Mouse (Mus musculus): ENCODE results near the gene Clec12a. TPM values are rescaled to one million over a fixed set of nuclear protein-coding genes. Genes with fewer than 3 reads are reported as not detected.

Clec12a gene
- polyA plus RNA-seq, 1 experiment from 2014 or later = 2.7 TPM

GRCm38 (mm10) chr6:129337751-129338150 lies 4.7 kb upstream of the Clec12a start:
- H3K4me3 ChIP-seq (replicated peaks) = no peak overlapping the region
- H3K4me1 ChIP-seq = no peaks in the 10 kb centered on the region
- H3K9me3 ChIP-seq (replicated peaks) = no peaks in the 10 kb centered on the region
- no peaks in the 10 kb centered on the region for H3K27me3 ChIP-seq
- no peaks in the 10 kb centered on the region for H3K36me3 ChIP-seq
- no peak overlapping the region for H3K27ac ChIP-seq (replicated peaks)
- H3K9ac ChIP-seq = no peak overlapping the region
- WGBS = 63% methylated on average over 1 of the region's 1 CpGs
- no peak overlapping the region for H3K4me2 ChIP-seq (replicated peaks)
- ATAC-seq (ENCODE audit: insufficient number of reproducible peaks, low FRiP score, low TSS enrichment, low read depth) = no peak

DNA sequence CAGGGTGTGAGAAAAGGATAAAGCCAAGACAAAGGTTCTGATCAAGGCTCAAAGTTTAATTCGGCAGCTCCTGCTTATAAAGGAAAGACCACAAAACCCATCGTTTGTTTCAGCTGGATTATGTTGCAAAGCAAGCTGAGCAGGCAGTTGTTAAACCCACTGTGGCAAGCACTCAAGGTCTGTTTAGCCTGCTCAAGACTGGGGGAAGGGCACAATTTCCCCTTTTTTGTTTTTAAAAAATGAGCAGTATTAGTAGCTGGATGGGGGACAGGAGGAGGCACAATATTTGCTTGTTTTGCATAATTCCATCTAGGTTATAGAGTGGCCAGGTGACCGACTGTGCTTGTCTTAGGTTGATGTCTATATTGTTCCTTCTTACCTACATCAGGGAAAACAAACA lies 1.9 kb downstream of the Clec12a start:
- Histone ChIP-seq H3K4me1 (no peaks in the 10 kb centered on the region), H3K9me3 (replicated peaks) (no peaks in the 10 kb centered on the region; the same call in 1 of the 2 replicates), H3K4me3 (replicated peaks) (no peak overlapping the region), H3K27ac (replicated peaks) (no peak overlapping the region), H3K9ac (no peak overlapping the region), H3K4me2 (replicated peaks) (no peak overlapping the region), H3K36me3 (no peaks in the 10 kb centered on the region), H3K27me3 (no peaks in the 10 kb centered on the region)
- WGBS = 66% methylated on average over 3 of the region's 3 CpGs
- no peak for ATAC-seq (ENCODE audit: insufficient number of reproducible peaks, low FRiP score, low TSS enrichment, low read depth)

GRCm38 (mm10) chr6:129349524-129350352 lies 7.2 kb downstream of the Clec12a start:
- H3K27me3 ChIP-seq = no peaks in the 10 kb centered on the region
- H3K4me3 ChIP-seq (replicated peaks) = no peak overlapping the region
- no peak overlapping the region for H3K27ac ChIP-seq (replicated peaks)
- ATAC-seq (ENCODE audit: insufficient number of reproducible peaks, low FRiP score, low TSS enrichment, low read depth) = peak; percentile 57
- H3K9ac ChIP-seq = no peak overlapping the region
- no peak overlapping the region for H3K4me2 ChIP-seq (replicated peaks)
- no peaks in the 10 kb centered on the region for H3K9me3 ChIP-seq (replicated peaks)
- H3K36me3 ChIP-seq = no peaks in the 10 kb centered on the region
- WGBS = 52% methylated on average over 4 of the region's 4 CpGs
- no peaks in the 10 kb centered on the region for H3K4me1 ChIP-seq

DNA sequence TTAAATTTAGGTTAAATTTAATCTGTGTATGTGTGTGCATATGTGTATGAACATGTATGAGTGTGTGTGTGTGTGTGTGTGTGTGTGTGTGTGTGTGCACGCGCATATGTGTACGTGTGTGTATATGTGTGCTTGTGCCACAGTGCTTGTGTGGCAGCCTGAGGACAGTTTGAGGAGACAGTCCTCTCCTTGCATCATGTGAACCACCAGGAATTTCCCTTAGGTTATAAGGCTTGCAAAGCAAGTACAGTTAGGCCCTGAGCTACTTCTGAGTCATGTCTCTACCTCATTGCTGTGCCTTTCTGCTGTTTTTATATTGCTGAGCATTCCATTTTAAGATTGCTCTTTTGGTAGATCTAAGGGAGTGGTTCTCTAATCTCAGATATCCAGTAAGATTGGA lies 8.6 kb downstream of the Clec12a start:
- Histone ChIP-seq H3K4me1 (no peaks in the 10 kb centered on the region), H3K36me3 (no peaks in the 10 kb centered on the region), H3K27me3 (no peaks in the 10 kb centered on the region), H3K4me3 (replicated peaks) (no peak overlapping the region), H3K27ac (replicated peaks) (no peak overlapping the region), H3K9ac (no peak overlapping the region), H3K4me2 (replicated peaks) (no peak overlapping the region), H3K9me3 (replicated peaks) (no peaks in the 10 kb centered on the region)
- WGBS = 85% methylated on average over 3 of the region's 3 CpGs
- no peak for ATAC-seq (ENCODE audit: insufficient number of reproducible peaks, low FRiP score, low TSS enrichment, low read depth)

DNA sequence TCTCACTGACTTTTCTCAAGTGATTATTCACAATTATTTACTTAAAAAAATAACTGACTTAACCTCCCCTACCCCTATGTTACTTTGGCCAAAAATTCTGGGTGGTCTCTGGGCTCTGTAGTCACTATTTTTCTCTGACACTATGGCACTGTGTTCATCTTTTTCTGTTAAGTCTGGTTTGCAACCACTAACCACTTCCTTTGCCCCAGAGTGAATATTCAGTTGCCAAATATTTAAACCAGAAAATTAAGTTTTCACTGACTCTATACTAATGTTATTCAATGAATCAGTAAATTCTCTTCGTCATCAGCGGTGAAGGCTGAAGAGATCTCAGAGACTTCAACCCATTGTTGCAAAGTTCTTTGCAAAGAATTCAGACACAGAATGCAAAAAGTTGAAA lies 13.3 kb downstream of the Clec12a start:
- WGBS = 92% methylated on average over 2 of the region's 2 CpGs
- no peak for ATAC-seq (ENCODE audit: insufficient number of reproducible peaks, low FRiP score, low TSS enrichment, low read depth)
- no peaks in the 10 kb centered on the region for H3K9me3 ChIP-seq (replicated peaks)

GRCm38 (mm10) chr6:129356430-129356829 lies 13.9 kb downstream of the Clec12a start:
- no peaks in the 10 kb centered on the region for H3K36me3 ChIP-seq
- no peak overlapping the region for H3K4me3 ChIP-seq (replicated peaks)
- no peak for ATAC-seq (ENCODE audit: insufficient number of reproducible peaks, low FRiP score, low TSS enrichment, low read depth)
- no peaks in the 10 kb centered on the region for H3K27me3 ChIP-seq
- no peaks in the 10 kb centered on the region for H3K4me1 ChIP-seq
- no peaks in the 10 kb centered on the region for H3K9me3 ChIP-seq (replicated peaks)
- no peak overlapping the region for H3K27ac ChIP-seq (replicated peaks)
- H3K9ac ChIP-seq = no peak overlapping the region
- no peak overlapping the region for H3K4me2 ChIP-seq (replicated peaks)

More for the DNA sequence above, 13.3 kb downstream of the Clec12a start:
- H3K9ac ChIP-seq = no peak overlapping the region
- H3K4me3 ChIP-seq (replicated peaks) = no peak overlapping the region
- H3K27me3 ChIP-seq = no peaks in the 10 kb centered on the region
- H3K4me1 ChIP-seq = no peaks in the 10 kb centered on the region
- no peaks in the 10 kb centered on the region for H3K36me3 ChIP-seq
- H3K27ac ChIP-seq (replicated peaks) = no peak overlapping the region
- H3K4me2 ChIP-seq (replicated peaks) = no peak overlapping the region

GRCm38 (mm10) chr6:129359515-129359914 lies 17.0 kb downstream of the Clec12a start:
- Histone ChIP-seq H3K27me3 (no peaks in the 10 kb centered on the region), H3K4me3 (replicated peaks) (no peak overlapping the region), H3K36me3 (no peaks in the 10 kb centered on the region), H3K9me3 (replicated peaks) (no peaks in the 10 kb centered on the region), H3K9ac (no peak overlapping the region), H3K27ac (replicated peaks) (no peak overlapping the region), H3K4me1 (no peaks in the 10 kb centered on the region), H3K4me2 (replicated peaks) (no peak overlapping the region)
- no peak for ATAC-seq (ENCODE audit: insufficient number of reproducible peaks, low FRiP score, low TSS enrichment, low read depth)
- WGBS = 83% methylated on average over 2 of the region's 2 CpGs

DNA sequence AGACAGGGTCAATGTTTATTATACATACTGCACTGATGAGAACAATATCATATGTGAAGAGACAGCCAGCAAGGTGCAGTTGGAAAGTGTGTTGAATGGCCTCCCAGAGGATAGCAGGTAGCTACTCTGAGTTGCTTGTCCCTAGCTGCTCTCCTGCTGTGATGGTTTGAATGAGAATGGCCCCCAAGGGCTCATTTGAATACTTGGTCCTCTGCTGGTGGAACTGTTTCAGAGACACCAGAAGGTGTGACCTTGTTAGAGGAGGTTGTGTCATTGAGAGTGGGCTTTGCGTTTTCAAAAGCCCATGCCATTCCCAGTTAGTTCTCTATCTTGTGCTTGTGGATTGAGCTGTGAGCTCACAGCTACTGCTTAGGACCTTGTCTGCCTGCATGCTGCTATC lies 21.5 kb downstream of the Clec12a start:
- Histone ChIP-seq H3K9me3 (replicated peaks) (no peaks in the 10 kb centered on the region), H3K36me3 (no peaks in the 10 kb centered on the region), H3K27me3 (no peaks in the 10 kb centered on the region), H3K4me2 (replicated peaks) (no peak overlapping the region), H3K27ac (replicated peaks) (no peak overlapping the region), H3K9ac (no peak overlapping the region), H3K4me3 (replicated peaks) (no peak overlapping the region), H3K4me1 (no peaks in the 10 kb centered on the region)
- whole genome bisulfite sequencing = 39% methylated on average over 1 of the region's 1 CpGs
- no peak for ATAC-seq (ENCODE audit: insufficient number of reproducible peaks, low FRiP score, low TSS enrichment, low read depth)

- Histone ChIP-seq H3K27ac (replicated peaks) (no peak overlapping the region), H3K36me3 (no peaks in the 10 kb centered on the region), H3K4me2 (replicated peaks) (no peak overlapping the region), H3K4me3 (replicated peaks) (no peak overlapping the region), H3K4me1 (no peaks in the 10 kb centered on the region), H3K9me3 (replicated peaks) (no peaks in the 10 kb centered on the region), H3K27me3 (no peaks in the 10 kb centered on the region), H3K9ac (no peak overlapping the region)
- 15% methylated on average over 6 of the region's 6 CpGs for WGBS
- ATAC-seq (ENCODE audit: insufficient number of reproducible peaks, low FRiP score, low TSS enrichment, low read depth) = no peak
Measured at GRCm38 (mm10) chr6:129365959-129366359, 23.5 kb downstream of the Clec12a start.

- ATAC-seq (ENCODE audit: insufficient number of reproducible peaks, low FRiP score, low TSS enrichment, low read depth) = no peak
- 58% methylated on average over 7 of the region's 7 CpGs for WGBS
- Histone ChIP-seq H3K4me3 (replicated peaks) (no peak overlapping the region), H3K9ac (no peak overlapping the region), H3K4me1 (no peaks in the 10 kb centered on the region), H3K4me2 (replicated peaks) (no peak overlapping the region), H3K27me3 (no peaks in the 10 kb centered on the region), H3K9me3 (replicated peaks) (no peaks in the 10 kb centered on the region), H3K27ac (replicated peaks) (no peak overlapping the region), H3K36me3 (no peaks in the 10 kb centered on the region)
Measured at GRCm38 (mm10) chr6:129369374-129370132, 27.1 kb downstream of the Clec12a start.

DNA sequence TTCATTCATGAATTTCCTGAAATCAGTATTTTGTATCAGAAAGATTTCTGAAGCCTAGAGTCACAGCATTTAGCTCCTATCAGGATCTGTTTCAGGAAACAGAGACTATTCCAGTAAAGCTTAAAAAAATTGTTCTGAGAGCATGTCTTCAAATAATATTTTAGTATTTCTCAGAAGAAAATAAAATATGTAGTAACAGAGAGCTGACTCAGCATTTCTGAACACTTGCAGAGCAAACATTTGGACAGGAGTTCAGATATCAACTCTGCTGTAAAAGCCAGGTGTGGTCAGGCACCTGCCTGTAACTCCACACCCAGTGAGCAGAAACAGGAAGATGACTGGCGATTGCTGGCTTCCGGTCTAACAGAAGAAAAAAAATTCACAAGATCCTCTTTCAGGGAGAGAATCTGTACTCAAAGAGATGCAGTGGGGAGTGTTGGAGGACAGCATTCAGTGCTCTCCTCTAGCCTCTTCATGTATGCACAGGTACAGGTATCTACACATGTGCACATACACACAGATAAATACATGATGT lies 32.5 kb downstream of the Clec12a start:
- H3K4me1 ChIP-seq = no peaks in the 10 kb centered on the region
- no peak for ATAC-seq (ENCODE audit: insufficient number of reproducible peaks, low FRiP score, low TSS enrichment, low read depth)
- 65% methylated on average over 2 of the region's 2 CpGs for WGBS

More for the DNA sequence above, 32.5 kb downstream of the Clec12a start:
- no peak overlapping the region for H3K9ac ChIP-seq
- no peak overlapping the region for H3K27ac ChIP-seq (replicated peaks)
- H3K4me3 ChIP-seq (replicated peaks) = no peak overlapping the region
- no peak overlapping the region for H3K4me2 ChIP-seq (replicated peaks)
- no peaks in the 10 kb centered on the region for H3K36me3 ChIP-seq
- H3K27me3 ChIP-seq = no peaks in the 10 kb centered on the region
- no peaks in the 10 kb centered on the region for H3K9me3 ChIP-seq (replicated peaks)
